Mouse (Mus musculus): ENCODE results near the gene Dnaja3.
A peak's percentile ranks its signal among the peaks of the same experiment; 100 is the strongest.

The Dnaja3 gene

DNA sequence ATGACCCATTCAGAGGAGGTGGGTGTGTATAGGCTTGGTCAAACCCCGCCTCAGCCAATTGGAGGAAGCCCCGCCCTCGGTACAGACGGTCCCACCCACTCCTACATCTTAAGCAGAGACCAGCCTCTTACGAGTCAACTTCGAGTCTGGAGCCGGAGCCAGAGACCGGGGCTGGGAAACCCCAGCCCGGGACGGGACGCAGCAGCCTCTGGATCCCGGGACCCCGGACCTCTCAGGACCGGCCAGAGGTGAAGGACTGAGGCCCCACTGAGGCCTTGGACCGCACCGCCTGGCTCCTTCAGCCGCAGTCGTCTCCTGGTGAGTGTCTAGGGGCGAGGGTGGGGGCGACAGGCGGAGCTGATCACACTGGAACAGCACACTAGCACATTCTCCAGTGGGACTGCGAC, at the start of gene Dnaja3, which contains the start of gene Vasn:
Dnaja3 (plus strand) TSS at position 159 of the 407 bp plus-strand sequence.
Vasn (plus strand) TSS at position 111 of the 407 bp plus-strand sequence.
- DNase-seq (ENCODE audit: low spot score), result peak; percentile 88

DNA sequence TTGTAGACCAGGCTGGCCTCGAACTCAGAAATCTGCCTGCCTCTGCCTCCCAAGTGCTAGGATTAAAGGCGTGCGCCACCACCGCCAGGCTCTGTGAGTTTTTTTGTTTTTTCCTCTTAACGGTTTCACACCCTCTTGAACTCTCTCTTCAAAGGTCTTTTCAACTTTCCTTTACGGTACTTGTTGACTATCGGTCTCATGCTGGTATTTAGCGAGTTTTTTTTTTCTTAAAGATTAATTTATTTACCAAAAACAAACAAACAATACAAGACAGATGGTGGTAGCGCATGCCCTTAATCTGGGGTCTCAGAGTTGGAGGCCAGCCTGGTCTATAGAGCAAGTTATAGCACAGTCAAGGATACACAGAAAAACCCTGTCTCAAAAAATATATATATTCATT, 49.6 kb upstream of the Dnaja3 start:
- DNase-seq (ENCODE audit: low spot score), result no peak

DNA sequence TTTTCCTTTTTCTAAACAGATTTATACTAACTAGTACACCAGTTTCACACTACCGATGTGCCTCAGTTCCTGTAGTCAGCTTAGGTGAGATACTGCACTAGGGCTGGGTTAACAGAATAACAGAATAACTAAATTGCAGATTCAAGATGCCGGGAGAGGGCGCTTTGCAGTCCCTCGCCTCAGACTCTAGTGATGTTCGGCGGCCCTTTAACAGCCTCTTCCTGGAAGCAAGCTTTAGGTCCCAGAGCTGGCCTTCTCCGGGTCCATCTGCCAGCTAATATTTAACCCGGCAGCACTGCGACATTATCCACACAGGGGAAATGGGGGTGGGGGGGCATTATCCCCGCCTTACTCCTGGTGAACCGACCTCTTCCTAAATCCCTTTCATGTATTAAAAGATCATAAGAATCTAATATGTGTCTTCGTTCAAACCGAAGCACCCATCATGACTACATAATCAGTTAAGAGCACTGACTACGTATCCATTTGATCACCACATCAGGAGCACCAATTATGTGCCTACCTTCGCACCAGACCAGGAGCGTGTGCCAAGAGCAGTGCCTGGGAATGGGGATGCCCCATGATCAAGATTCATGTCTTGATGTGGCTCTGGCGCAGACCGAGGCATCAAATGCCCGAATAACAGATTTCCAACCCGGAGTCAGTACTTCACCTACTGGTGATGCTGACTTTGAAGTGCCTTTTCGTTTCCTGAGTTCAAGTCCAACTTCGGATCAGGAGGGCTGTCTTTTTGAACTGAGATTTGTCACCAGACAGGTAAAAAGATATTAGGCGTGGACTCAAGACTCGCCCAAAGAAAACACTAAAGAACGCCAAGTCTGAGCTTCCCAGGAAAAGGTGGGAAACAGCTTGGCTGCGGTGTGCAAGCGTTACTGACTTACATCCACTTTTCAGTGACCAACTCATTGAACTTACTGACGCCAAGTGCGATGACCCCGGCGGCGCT, 46.6 kb upstream of the Dnaja3 start:
- no peak for DNase-seq (ENCODE audit: low spot score)

DNA sequence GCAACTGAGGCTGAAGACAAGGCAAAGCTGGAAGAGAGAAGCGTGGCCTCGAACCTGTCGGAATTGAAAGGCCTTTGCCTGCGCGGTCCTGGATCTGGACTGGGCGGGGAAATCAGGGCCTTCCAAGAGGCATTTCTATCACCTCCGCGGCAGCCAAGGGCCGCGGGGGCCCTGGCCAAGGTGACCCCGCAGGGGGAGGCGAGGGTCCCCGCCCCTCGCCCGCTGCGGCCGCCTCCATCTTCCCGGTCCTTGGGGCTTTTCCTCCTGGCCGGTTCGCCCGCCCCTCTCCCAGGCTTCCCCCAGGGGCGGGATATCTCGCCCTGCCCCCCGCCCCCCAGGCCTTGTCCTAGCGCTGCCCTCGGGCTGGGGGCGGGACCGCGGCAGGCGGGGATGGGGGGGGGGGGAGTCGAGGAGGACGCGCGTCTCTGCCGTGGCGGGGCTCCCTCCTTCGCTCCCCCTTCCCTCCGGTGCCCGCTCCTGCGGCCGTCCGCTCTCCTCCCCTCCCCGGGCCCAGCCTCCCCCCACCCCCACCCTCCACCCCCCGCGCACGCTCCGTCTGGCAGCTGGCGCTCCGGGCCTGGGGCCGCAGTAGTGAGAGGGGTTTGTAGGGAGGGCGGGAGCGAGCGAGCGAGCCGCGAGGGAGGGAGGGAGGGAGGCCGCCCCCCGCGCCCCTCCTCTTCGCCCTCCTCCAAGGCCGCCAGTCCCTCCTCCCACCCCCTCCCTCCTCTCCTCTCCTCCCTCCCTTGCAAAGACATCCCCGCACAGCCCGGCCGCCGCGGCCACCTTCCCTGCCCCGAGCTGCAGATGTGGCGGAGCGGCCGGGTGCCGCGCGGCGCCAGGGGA, 45.6 kb upstream of the Dnaja3 start, which contains the start of gene Glis2:
Glis2 (plus strand) TSS at position 743 of the 843 bp plus-strand sequence.
- DNase-seq (ENCODE audit: low spot score), result peak; percentile 74

DNA sequence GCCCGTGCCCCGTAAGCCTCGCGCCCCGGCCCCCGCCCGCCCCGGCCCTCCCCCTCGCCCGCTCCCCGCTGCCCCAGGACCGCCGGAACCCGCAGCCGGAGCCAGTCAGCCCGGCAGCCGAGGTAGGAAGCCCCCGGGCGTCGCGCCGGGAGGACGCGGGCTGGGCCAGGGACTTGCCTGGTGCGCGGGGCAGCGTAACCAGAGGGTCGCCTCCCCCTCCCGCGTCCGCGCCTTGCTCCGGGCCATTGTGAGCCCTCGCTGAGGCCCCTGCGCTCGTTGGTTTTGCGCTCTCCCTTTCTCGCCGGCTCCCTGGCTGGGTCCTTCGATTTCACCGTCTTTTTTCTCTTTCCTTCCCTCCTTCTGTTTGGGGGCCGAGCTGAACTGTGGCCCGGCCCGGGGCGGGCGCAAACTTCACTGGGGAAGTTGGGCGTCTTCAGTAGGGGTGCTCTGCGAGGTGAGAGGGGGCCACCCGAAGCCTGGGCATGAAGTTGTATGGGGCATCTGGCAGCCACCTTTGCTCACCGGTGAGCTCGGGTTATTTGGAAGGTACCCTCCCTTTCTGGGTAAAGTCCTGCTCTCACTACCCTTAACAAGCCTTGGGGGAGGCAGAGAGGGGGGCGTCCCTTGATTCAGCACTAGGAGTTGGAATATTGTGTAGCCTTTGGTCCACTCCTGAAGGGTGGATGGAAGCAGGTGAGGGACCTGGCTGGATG, 44.8 kb upstream of the Dnaja3 start:
- DNase-seq (ENCODE audit: low spot score), result peak; percentile 53

DNA sequence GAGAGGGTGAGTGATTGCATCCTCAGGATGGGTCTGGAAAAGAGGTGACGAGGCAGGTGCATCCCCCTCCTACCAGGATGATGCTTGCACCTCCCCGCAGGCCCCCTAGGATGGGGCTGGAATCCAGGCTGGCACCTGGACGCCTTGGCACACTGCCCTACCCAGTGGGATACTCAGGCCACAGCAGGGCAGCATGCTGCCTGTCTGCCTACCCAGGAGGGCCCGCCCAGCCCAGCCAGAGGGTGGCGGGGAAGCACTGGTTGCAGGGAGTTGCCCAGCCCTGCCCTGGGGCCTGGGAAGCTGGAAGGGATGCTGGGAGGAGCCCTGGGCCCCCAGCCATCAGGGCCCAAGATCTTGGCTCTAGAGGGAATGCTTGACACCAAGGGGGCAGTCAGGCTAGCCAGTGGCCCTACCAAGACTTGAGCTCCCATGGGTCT, 44.2 kb upstream of the Dnaja3 start:
- DNase-seq (ENCODE audit: low spot score), result peak; percentile 55

DNA sequence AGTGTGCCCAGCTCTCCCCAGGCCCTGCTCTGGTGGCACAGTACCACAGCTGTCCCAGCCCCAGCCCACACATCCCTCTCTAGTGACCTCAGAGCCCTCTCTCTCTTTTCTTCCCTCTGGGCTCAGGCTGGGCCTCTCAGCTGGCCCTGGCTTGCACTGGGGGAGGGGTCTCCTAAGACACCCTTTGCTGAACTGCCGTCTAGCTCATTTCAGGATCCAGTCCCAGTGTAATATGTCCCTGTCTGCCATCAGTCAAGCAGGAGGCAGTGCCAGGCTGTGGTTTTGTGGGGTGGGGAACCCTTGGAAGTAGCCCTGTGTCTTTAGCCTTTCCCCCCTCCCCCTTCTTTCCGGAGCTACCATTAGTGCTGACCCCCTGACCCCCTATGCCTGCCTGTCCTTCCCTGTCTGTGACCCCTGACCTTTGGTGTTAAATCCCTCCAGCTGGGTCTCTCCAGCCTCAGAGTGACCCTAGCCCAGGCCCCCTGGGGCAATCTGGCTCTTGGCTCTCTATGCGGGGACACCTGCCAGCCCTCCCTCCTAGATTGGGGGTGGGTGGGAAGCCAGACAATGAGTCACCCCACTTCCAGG, 43.6 kb upstream of the Dnaja3 start:
- DNase-seq (ENCODE audit: low spot score), result no peak

DNA sequence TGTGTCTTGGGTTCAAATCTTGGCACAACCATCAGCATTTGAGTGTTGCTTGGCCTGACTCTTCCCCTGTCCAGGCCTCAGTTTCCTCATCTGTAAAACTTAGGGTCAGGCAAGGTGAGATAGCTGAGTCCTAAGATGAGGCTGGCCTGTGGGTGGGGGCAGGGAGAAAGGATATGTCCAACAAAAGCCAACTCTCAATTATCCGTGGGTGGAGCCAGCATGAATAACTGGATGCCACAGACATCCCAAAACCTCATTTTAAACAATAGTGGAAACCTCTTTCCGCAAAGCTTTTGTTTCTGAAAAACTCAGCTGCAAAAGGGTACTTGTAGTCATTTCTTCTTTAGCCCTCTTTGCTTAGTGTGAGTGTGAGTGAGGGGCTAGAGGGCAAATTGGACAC, 43.0 kb upstream of the Dnaja3 start:
- DNase-seq (ENCODE audit: low spot score), result no peak

DNA sequence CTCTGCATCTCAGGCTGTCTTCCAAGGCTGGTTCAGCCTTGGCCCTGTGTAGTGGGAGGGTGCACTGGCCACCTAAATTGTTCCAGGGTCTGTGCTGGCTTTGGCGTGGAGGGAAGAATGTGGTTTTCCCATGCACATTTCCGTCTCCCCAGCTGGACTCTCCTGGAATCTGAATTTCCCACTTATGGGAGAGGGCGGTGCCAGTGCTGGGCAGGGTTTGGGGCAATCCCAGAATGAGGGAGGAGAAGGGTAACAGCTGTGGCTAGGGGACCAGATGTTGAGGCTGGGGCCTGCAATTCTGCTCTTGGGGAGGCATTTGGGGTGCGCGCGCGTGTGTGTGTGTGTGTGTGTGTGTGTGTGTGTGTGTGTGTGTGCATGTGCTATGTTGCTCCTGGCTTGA, 42.5 kb upstream of the Dnaja3 start:
- no peak for DNase-seq (ENCODE audit: low spot score)

DNA sequence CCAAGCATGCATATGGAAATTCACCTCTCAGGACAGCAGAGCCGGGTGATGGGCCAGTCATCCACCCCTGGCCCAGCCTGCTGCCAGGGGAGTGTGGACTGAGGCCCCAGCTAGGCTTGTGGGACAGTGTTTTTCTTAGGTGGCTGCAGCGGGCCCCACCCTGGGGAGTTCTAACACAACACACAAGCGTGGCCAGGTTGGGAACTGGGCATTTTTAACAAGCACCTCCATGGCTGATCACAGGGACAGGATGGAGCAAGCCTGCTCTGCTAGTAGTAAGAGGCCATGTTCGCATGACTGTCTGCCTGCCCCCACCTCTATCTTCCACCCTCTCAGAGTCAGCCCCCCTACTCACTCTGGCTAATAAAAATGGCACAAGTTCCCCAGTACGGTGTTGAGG, 41.7 kb upstream of the Dnaja3 start:
- no peak for DNase-seq (ENCODE audit: low spot score)

DNA sequence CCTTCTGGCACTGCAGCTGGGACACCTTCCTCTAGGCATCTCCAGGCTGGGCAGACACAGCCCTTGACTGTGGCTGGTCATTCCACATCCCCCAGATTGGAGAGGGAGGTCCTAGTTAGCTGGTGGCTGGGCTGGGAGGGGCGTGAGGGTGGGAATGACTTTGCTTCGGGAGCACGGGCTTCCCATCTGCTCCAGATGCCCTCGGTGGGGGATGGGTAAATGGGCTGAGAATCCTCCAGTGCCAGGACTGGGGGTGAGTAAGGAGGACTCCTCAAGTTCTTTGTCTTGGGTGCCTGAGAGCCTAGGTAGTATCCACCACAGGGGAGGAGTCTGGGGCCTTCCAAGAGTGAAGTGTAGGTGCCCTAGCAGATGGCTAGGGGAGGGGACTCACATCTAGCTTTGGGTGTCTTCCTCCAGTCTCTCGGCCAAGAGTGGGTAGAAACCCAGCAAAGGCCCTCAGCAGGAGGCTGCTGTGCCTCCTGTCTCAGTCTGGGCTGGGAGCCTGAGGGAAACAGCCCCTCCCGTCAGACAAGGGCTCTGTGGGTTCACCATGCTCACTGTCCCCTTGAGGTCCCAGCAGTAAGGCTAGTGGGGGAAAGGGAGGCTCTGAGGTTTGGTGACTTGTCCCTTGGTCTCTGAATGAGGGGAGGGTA, 40.8 kb upstream of the Dnaja3 start:
- no peak for DNase-seq (ENCODE audit: low spot score)

DNA sequence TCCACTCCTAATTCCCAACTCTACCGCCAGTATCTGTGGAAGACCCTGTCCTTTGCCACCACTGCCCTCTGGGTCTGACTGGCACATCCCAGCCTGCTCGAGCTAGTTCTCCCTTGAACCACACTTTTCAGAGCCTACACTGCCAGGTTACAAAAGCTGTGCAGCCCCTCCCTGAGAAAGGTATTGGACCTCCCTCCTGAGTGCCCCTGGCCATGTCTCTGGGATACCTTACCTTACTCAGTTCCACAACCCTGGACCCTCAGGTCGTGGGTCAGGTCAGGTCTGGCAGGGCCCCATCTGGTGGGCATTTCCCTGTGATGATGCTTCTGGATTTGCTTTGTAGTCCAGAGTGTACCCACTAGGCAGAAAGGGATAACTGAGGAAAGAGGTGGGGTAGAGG, 40.2 kb upstream of the Dnaja3 start:
- no peak for DNase-seq (ENCODE audit: low spot score)

DNA sequence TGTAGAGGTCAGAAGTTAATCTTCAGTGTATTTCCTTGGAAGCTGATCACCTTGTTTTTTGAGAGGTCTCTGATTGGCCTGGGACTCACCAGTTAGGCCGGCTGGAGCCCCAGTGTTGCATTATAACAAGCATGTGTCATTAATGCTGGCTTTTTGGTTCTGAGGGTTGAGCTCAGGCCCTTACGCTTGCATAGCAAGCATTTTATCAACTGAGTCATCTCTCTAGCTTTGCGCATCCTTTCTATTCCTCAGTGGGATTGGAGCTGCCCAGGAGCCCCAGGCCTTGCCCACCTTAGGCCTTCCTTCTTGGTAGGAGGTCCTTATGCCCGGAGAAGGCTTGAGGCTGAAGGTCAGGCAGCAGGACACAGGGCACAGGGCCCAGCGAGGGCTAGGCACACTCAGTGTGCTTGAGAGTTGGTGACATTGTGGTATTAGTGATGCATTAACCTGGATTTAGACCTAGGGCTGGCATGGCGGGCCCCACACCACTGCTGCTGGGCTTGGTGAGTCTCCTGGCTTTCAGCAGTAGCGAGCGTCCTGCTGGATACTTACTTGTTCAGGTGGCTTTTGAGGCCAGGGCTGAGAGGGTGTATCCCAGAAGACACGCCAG, 39.0 kb upstream of the Dnaja3 start:
- no peak for DNase-seq (ENCODE audit: low spot score)

DNA sequence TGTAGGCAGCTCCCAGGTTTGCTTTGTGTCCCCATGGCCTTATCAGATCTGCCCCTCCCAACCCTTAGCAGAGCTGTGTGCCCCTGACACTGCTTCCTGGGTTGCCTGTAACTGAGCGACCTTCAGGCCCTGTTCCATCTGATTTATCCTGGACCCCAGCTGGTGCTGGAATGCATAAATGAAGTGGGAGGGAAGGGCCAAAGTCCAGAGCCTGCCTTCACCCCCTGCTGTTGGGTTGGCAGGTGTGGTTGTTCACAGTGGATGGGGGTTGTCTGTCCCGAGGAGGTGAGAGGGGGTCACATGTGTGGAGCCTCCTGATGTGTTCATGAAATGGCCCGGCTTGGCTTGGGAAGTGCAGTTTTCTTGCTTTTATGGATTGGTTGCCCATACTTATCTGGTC, 37.6 kb upstream of the Dnaja3 start:
- no peak for DNase-seq (ENCODE audit: low spot score)

DNA sequence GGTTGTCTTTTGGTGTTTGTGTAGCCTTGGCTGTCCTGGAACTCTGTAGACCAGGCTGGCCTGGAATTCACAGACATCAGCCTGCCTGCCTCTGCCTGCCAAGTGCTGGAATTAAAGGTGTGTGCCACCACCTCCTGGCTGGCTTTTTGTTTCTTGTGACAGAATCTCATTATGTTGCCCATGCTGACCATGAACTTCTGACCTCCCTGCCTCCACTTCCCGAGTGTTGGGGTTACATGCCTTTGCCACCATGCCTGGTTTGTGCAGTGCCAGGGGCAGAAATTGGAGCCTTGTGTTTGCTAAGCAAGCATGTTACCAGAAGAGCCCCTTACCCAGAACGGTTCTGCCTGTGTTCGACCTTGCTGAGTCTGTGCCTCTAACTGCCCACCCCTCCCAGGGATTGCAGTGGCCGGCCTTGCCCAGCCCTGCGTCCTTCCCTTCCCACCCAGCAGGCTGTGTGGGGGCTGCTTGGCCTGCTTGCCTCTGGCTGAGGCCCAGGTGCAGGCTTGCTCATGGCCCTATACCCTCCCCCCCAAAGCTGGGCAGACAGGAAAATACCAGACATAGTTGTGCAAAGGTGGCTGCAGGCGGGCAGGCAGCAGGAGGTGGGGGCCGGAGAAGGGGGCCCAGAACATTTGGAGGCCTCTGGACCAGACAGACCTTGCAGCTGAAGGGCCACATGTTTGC, 36.9 kb upstream of the Dnaja3 start:
- no peak for DNase-seq (ENCODE audit: low spot score)

DNA sequence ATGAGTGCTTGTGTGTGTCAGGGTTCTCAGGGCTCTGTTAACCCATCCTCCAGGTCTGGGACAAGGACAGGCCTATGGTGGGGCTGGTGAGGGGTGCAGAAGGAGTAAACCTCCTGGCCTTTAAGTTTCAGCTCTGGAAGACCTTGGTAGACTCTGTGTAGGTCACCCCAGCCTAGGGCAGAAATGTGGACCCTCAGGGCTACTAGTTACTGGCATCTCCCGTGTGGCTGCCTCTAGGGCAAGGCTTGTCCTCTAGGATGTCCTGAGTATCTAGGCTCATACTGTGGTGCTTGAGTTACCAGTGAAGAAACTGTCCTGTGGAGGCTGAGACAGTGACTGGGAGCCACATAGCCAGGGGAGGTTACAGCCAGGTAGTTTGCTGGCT, 36.3 kb upstream of the Dnaja3 start:
- DNase-seq (ENCODE audit: low spot score), result no peak

DNA sequence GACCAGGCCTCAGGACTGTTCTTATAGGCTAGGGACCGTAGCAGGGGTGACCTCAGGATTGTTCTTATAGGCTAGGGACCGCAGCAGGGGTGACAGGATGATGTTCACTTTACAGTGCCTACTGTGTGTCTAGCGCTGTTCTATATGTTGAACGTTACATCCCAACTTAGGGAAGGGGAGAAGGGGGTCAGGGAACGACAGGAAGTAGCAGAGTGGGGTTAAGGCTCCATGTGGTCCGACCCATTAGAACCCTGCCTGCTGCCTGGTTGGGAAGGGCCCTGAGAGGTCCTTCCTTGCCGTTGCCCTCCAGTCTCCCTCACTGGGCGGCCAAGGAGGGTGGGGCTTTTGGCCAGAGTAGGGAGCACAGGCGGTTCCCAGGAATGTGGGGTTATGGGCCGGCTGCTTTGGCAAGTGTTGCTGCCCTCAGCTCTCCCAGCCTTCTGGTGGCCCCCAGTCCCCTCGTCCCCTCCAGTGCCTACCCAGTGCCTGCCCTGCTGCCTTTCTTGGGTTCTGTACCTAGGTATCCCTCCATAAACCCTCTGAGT, 35.4 kb upstream of the Dnaja3 start:
- DNase-seq (ENCODE audit: low spot score), result no peak

DNA sequence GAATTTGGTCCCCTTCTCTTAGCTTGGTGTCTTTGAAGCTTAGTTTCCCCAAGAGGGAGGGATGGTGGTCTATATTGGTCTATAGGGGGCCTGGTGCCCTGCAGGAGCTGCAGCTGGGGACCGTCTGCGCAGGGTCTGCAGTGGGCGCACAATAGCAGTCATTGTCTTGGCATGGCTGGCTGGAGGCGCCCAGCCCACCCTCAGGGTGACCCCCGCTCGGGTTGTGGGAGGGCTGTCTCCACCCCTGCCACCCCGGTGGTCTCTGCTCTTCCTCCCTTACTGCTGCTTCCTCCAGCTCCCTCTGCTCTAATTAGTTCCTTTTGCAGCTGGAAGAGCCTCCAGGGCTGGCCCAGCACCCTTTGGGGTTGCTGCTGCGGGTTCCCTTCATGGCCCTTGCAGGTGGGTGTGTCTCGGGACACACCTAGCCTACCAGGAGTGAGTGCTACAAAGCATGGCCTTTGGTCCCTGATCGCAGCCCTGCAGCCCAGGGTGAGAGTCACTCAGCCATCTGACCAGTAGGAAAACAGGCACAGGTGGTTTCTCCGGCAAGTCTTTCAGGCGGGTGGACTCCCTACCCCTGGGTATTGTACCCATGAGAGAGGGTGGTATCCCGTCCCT, 34.2 kb upstream of the Dnaja3 start:
- no peak for DNase-seq (ENCODE audit: low spot score)

DNA sequence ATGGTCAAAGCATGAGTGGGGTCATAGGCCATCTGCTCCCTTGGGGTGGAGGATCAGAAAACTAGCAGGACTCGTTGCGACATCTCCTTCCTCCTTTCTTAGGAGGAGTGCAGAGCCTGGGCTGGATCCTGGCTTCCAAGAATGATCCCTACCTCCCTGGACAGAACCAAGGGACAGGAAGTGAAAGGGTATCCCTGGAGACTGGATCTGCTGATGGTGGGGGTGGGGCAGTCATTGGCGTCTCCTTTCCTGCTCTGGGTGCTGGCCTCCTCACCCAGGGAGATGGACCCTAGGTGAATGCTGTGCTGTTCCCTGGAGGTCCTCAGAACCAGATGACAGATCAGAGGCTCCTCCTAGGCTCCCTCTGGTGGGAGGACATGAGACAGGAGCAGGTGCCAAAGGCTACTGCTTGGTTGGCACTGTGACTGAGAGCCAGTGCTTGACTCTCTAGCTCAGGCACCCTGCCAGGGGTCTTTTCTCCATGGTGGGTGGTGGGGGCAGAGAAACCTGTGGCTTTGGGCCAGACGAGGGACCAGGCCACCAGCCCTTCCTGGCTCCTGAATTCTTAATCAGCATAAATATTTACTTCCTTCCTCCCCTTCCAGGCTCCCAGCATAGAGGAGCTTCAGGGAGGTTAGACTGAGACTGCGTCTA, 33.2 kb upstream of the Dnaja3 start:
- DNase-seq (ENCODE audit: low spot score), result no peak
